Mouse (Mus musculus) bone marrow macrophage, adult 2 months (primary cell): ENCODE measurements at regions not wholly inside any gene's neighbourhood (a gene's known extent, or its start where the extent isn't known, plus 50 kb on each side); places are given as distances from the start of the nearest gene placed in this dataset.

Experiments used
- H3K27ac ChIP-seq: 2 replicates; pipeline ENCODE4 v1.5.1; 2012; ENCODE audit warnings: low read depth, low read length; ENCODE audit not compliant: insufficient read depth
- H3K4me1 ChIP-seq: 2 replicates; pipeline ENCODE4 v1.6.1; 2012; ENCODE audit warnings: low read length; ENCODE audit not compliant: control insufficient read depth, insufficient read depth
- H3K4me3 ChIP-seq: 2 replicates; pipeline ENCODE4 v1.5.1; 2012; ENCODE audit warnings: mild to moderate bottlenecking, low read length, moderate library complexity; ENCODE audit not compliant: insufficient read depth
- CTCF ChIP-seq: IDR thresholded peaks from 2 replicates; pipeline ENCODE4 v1.5.1; 2012; ENCODE audit warnings: low read depth, mild to moderate bottlenecking, low read length, moderate library complexity
- POLR2A ChIP-seq: IDR thresholded peaks from 2 replicates; pipeline ENCODE4 v1.6.1; 2012; ENCODE audit warnings: mild to moderate bottlenecking, low read depth, low read length, borderline replicate concordance

GRCm38 (mm10) chr8:113916649-113917048, 68.1 kb upstream of the Adamts18 start:
- TF ChIP-seq POLR2A = no peak
- no peak for TF ChIP-seq CTCF
- Histone ChIP-seq H3K4me3 (no peak overlapping the region), H3K4me1 (no peaks in the 10 kb centered on the region), H3K27ac (no peak overlapping the region)

- no peaks in the 10 kb centered on the region for H3K4me1 ChIP-seq
- H3K27ac ChIP-seq = no peak overlapping the region
- no peak overlapping the region for H3K4me3 ChIP-seq
- no peak for TF ChIP-seq POLR2A
- TF ChIP-seq CTCF = no peak
Measured at GRCm38 (mm10) chr8:113917197-113917596, 68.7 kb upstream of the Adamts18 start.

GRCm38 (mm10) chr8:113920306-113920705, 71.8 kb upstream of the Adamts18 start:
- Histone ChIP-seq H3K27ac (no peak overlapping the region), H3K4me1 (no peaks in the 10 kb centered on the region), H3K4me3 (no peak overlapping the region)
- no peak for TF ChIP-seq CTCF
- no peak for TF ChIP-seq POLR2A

- no peaks in the 10 kb centered on the region for H3K4me1 ChIP-seq
- H3K4me3 ChIP-seq = no peak overlapping the region
- no peak overlapping the region for H3K27ac ChIP-seq
- TF ChIP-seq CTCF (no peak), POLR2A (no peak)
Measured at GRCm38 (mm10) chr8:113923381-113923780, 74.8 kb upstream of the Adamts18 start.

GRCm38 (mm10) chr8:113953721-113954120, 105.2 kb upstream of the Adamts18 start:
- TF ChIP-seq CTCF (no peak), POLR2A (no peak)
- Histone ChIP-seq H3K4me3 (no peak overlapping the region), H3K4me1 (no peaks in the 10 kb centered on the region), H3K27ac (no peak overlapping the region)

GRCm38 (mm10) chr8:113956439-113957043, 108.0 kb upstream of the Adamts18 start:
- no peak overlapping the region for H3K27ac ChIP-seq
- H3K4me3 ChIP-seq = no peak overlapping the region
- TF ChIP-seq CTCF = no peak
- TF ChIP-seq POLR2A = no peak
- no peaks in the 10 kb centered on the region for H3K4me1 ChIP-seq

- H3K4me1 ChIP-seq = no peaks in the 10 kb centered on the region
- no peak for TF ChIP-seq POLR2A
- TF ChIP-seq CTCF = no peak
- H3K27ac ChIP-seq = no peak overlapping the region
- no peak overlapping the region for H3K4me3 ChIP-seq
Measured at GRCm38 (mm10) chr8:113957821-113958220, 109.3 kb upstream of the Adamts18 start.

- TF ChIP-seq POLR2A (no peak), CTCF (no peak)
- H3K4me3 ChIP-seq = no peak overlapping the region
- H3K27ac ChIP-seq = no peak overlapping the region
- no peaks in the 10 kb centered on the region for H3K4me1 ChIP-seq
Measured at GRCm38 (mm10) chr8:113975810-113976209, 127.3 kb upstream of the Adamts18 start.

- Histone ChIP-seq H3K4me3 (no peak overlapping the region), H3K27ac (no peak overlapping the region), H3K4me1 (no peaks in the 10 kb centered on the region)
- no peak for TF ChIP-seq POLR2A
- TF ChIP-seq CTCF = no peak
Measured at GRCm38 (mm10) chr8:113976626-113977025, 128.1 kb upstream of the Adamts18 start.

GRCm38 (mm10) chr8:113977072-113977471, 128.5 kb upstream of the Adamts18 start:
- no peak overlapping the region for H3K27ac ChIP-seq
- TF ChIP-seq POLR2A = no peak
- no peak for TF ChIP-seq CTCF
- H3K4me3 ChIP-seq = no peak overlapping the region
- no peaks in the 10 kb centered on the region for H3K4me1 ChIP-seq
